Mouse (Mus musculus) cerebellum, adult 2 months (tissue): ENCODE results near the gene Zdhhc21.

Experiments used
- CTCF ChIP-seq: fragments of 200-500 bp; IDR thresholded peaks from 2 replicates; pipeline ENCODE4 v1.5.1; 2011; ENCODE audit warnings: low read depth, mild to moderate bottlenecking, control low read depth, low read length, moderate library complexity, borderline replicate concordance; ENCODE audit not compliant: insufficient read depth
- POLR2A ChIP-seq: fragments of 200-500 bp; IDR thresholded peaks from 2 replicates; pipeline ENCODE4 v1.6.1; 2011; ENCODE audit warnings: low read length, control low read depth, borderline replicate concordance; ENCODE audit not compliant: insufficient read depth

DNA sequence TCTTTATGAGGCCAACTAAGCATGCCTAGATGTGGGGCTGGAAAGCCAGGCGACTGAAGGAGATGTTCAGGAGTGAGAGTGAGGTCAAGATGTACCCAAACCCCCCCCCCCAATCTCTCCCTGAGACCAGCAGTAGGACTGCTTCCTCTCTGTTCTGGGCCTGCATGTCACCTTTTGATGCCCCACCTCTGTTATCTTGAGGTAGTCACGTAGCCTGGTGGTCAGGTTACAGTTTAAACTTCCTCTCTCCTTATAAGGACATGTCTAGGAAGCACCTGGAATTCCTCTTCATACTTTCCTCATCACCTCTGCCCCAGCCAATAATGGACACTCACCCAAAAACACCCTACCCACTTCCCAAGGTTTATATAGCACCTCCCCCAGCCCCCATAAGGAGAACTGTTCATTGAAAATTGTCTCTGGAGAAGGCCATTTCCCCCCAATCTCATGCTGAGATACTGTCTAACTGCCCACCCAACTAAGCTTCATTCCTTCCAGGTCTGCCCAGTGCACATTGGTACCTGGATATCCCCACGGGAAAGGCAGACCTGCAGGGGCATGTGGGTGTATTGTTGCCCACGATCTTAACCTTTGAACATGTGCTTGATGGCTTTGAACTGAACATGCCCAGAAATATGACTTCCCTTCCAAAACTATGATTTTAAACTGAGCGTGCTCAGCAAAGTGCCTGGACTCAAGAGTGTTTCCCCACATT is 8.1 kb upstream of the Zdhhc21 start:
- no peak for TF ChIP-seq CTCF
- no peak for TF ChIP-seq POLR2A
